Mouse (Mus musculus) neutrophil, adult 5-6 weeks (primary cell): ENCODE results near the gene 9930111J21Rik2. TPM values are rescaled to one million over a fixed set of nuclear protein-coding genes. Genes with fewer than 3 reads are reported as not detected.
"Not testable (repeated sequence)": the region's sequence is repeated elsewhere in the genome, so short reads cannot be mapped to it uniquely, and the experiment has no call there.

Source experiments
- ATAC-seq: fragments of 151-379, 151-347 bp; 2 replicates; pipeline ENCODE4 v1.8.0; 2017; ENCODE audit warnings: mild to moderate bottlenecking, moderate TSS enrichment; ENCODE audit not compliant: insufficient number of reproducible peaks, poor library complexity, low FRiP score, severe bottlenecking; ENCODE audit errors: extremely low read depth
- total RNA-seq: library from RNA; stranded (forward); fragments of 200-1000 nt; gene quantifications from 2 replicates; pipeline ENCODE4 v1.2.3, GENCODE M21; 2017

9930111J21Rik2 gene
- total RNA-seq, 1 experiment from 2014 or later = 370 TPM

GRCm38 (mm10) chr11:49081356-49081755, 30.3 kb upstream of the 9930111J21Rik2 start:
- no peak for ATAC-seq

- no peak for ATAC-seq
These were observed 29.6 kb upstream of the 9930111J21Rik2 start for GRCm38 (mm10) chr11:49080636-49081035.

GRCm38 (mm10) chr11:49078719-49079118, 27.7 kb upstream of the 9930111J21Rik2 start:
- ATAC-seq = no peak

GRCm38 (mm10) chr11:49077012-49077411, 26.0 kb upstream of the 9930111J21Rik2 start:
- no peak for ATAC-seq

- ATAC-seq = peak; percentile 48; the same call in 1 of the 2 replicates
These were observed 25.1 kb upstream of the 9930111J21Rik2 start, which contains the start of gene Ifi47 for GRCm38 (mm10) chr11:49076001-49076757. TSS of gene Ifi47 (plus strand) at chr11:49076587.

- ATAC-seq = no peak
These were observed 17.3 kb upstream of the 9930111J21Rik2 start for GRCm38 (mm10) chr11:49068358-49068757.

GRCm38 (mm10) chr11:49063713-49064469, 12.8 kb upstream of the 9930111J21Rik2 start, which contains the start of gene Tgtp2:
TSS of gene Tgtp2 (minus strand) at chr11:49064206.
- ATAC-seq = not testable (repeated sequence)

GRCm38 (mm10) chr11:49061865-49062264, 10.8 kb upstream of the 9930111J21Rik2 start:
- peak; percentile 37; the same call in 1 of the 2 replicates for ATAC-seq

- ATAC-seq = peak; percentile 69
These were observed 9.0 kb upstream of the 9930111J21Rik2 start for GRCm38 (mm10) chr11:49060061-49060460.

GRCm38 (mm10) chr11:49051894-49052293, 852 bp upstream of the 9930111J21Rik2 start:
- ATAC-seq = peak; percentile 45

- ATAC-seq = peak; percentile 68
These were observed 978 bp downstream of the 9930111J21Rik2 start for GRCm38 (mm10) chr11:49050064-49050463.

GRCm38 (mm10) chr11:49012074-49012473, 39.0 kb downstream of the 9930111J21Rik2 start:
- not testable (repeated sequence) for ATAC-seq

- not testable (repeated sequence) for ATAC-seq
These were observed 44.3 kb downstream of the 9930111J21Rik2 start for GRCm38 (mm10) chr11:49006785-49007184.

- not testable (repeated sequence) for ATAC-seq
These were observed 44.7 kb downstream of the 9930111J21Rik2 start for GRCm38 (mm10) chr11:49006317-49006716.

GRCm38 (mm10) chr11:49000411-49000810, 50.6 kb downstream of the 9930111J21Rik2 start:
- not testable (repeated sequence) for ATAC-seq

GRCm38 (mm10) chr11:48994018-48994417, 57.0 kb downstream of the 9930111J21Rik2 start, which contains the start of gene Tgtp1:
TSS of gene Tgtp1 (minus strand) at chr11:48994172.
- ATAC-seq = not testable (repeated sequence)

- not testable (repeated sequence) for ATAC-seq
These were observed 57.7 kb downstream of the 9930111J21Rik2 start for GRCm38 (mm10) chr11:48993296-48993695.

GRCm38 (mm10) chr11:48991740-48992520, 59.1 kb downstream of the 9930111J21Rik2 start, which contains the start of gene Gm12185:
TSS of gene Gm12185 (minus strand) at chr11:48992226.
- ATAC-seq = not testable (repeated sequence)

- ATAC-seq = peak; percentile 37; the same call in 1 of the 2 replicates
These were observed 61.1 kb downstream of the 9930111J21Rik2 start for GRCm38 (mm10) chr11:48989981-48990380.
